Mouse (Mus musculus): ENCODE measurements around the gene Rsph10b. TPM values are rescaled to one million over a fixed set of nuclear protein-coding genes. Genes with fewer than 3 reads are reported as not detected.

Gene Rsph10b
- 1.9 TPM for polyA plus RNA-seq (2015; fragmentation: Illumina TruSeq; extraction: RNeasy Lipid Tissue Mini Kit (QIAGEN cat#74804); ENCODE audit: insufficient read depth, low replicate concordance)

GRCm38 (mm10) chr5:143932831-143933230, at the start of gene Rsph10b:
Gene Rsph10b, plus strand, starts transcription at chr5:143933035.

GRCm38 (mm10) chr5:143897635-143898330, 35.1 kb upstream of the Rsph10b start, which contains the start of gene Ankrd61:
Gene Ankrd61, minus strand, starts transcription at chr5:143897685.

GRCm38 (mm10) chr5:143909417-143910400, 23.1 kb upstream of the Rsph10b start, which contains the start of the genes Aimp2 and Pms2:
Gene Aimp2, minus strand, starts transcription at chr5:143909847.
Gene Pms2, plus strand, starts transcription at chr5:143909964.

GRCm38 (mm10) chr5:143927875-143928274, 5.0 kb upstream of the Rsph10b start, which contains the start of gene Gm42421:
Gene Gm42421, plus strand, starts transcription at chr5:143928175.

GRCm38 (mm10) chr5:144014551-144015311, 81.9 kb downstream of the Rsph10b start, which contains the start of gene Ccz1:
Gene Ccz1, minus strand, starts transcription at chr5:144014877.

GRCm38 (mm10) chr5:144026620-144027263, 93.9 kb downstream of the Rsph10b start, which contains the start of gene Ocm:
Gene Ocm, minus strand, starts transcription at chr5:144026670.

Other genes starting within 250 kb of the Rsph10b start
- gene Usp42, start 200.8 kb upstream of the Rsph10b start, polyA plus RNA-seq (2015; fragmentation: Illumina TruSeq; extraction: RNeasy Lipid Tissue Mini Kit (QIAGEN cat#74804); ENCODE audit: insufficient read depth, low replicate concordance) = 15.0 TPM
- gene Eif2ak1, start 115.2 kb upstream of the Rsph10b start, polyA plus RNA-seq (2015; fragmentation: Illumina TruSeq; extraction: RNeasy Lipid Tissue Mini Kit (QIAGEN cat#74804); ENCODE audit: insufficient read depth, low replicate concordance) = 48.0 TPM
- 0.21 TPM for gene Ankrd61, start 35.4 kb upstream of the Rsph10b start, polyA plus RNA-seq (2015; fragmentation: Illumina TruSeq; extraction: RNeasy Lipid Tissue Mini Kit (QIAGEN cat#74804); ENCODE audit: insufficient read depth, low replicate concordance)
- gene Aimp2, start 23.2 kb upstream of the Rsph10b start, polyA plus RNA-seq (2015; fragmentation: Illumina TruSeq; extraction: RNeasy Lipid Tissue Mini Kit (QIAGEN cat#74804); ENCODE audit: insufficient read depth, low replicate concordance) = 27.0 TPM
- 25.8 TPM for gene Pms2, start 23.1 kb upstream of the Rsph10b start, polyA plus RNA-seq (2015; fragmentation: Illumina TruSeq; extraction: RNeasy Lipid Tissue Mini Kit (QIAGEN cat#74804); ENCODE audit: insufficient read depth, low replicate concordance)
- 1.9 TPM for gene Gm42421, start 4.9 kb upstream of the Rsph10b start, polyA plus RNA-seq (2015; fragmentation: Illumina TruSeq; extraction: RNeasy Lipid Tissue Mini Kit (QIAGEN cat#74804); ENCODE audit: insufficient read depth, low replicate concordance)
- 93.1 TPM for gene Ccz1, start 81.8 kb downstream of the Rsph10b start, polyA plus RNA-seq (2015; fragmentation: Illumina TruSeq; extraction: RNeasy Lipid Tissue Mini Kit (QIAGEN cat#74804); ENCODE audit: insufficient read depth, low replicate concordance)
- not detected for gene Ocm, start 93.6 kb downstream of the Rsph10b start, polyA plus RNA-seq (2015; fragmentation: Illumina TruSeq; extraction: RNeasy Lipid Tissue Mini Kit (QIAGEN cat#74804); ENCODE audit: insufficient read depth, low replicate concordance)
- 18.0 TPM for gene Lmtk2, start 167.4 kb downstream of the Rsph10b start, polyA plus RNA-seq (2015; fragmentation: Illumina TruSeq; extraction: RNeasy Lipid Tissue Mini Kit (QIAGEN cat#74804); ENCODE audit: insufficient read depth, low replicate concordance)